Comparison of ENCODE assay signal across 25 mouse cellular contexts in genomic region chr5:110906708-110907107, GRCm38 (mm10).
"Had no signal": no experiment of that assay in that cellular context is flagged by ENCODE, and none has a peak within 500 bp of the region (broad histone marks: within the 10 kb centered on the region; RNA-seq: fewer than 3 reads in every experiment).

No protein-coding gene starts in this region.

- H3K27ac ChIP-seq: gastrocnemius, adult 2 months; heart, embryonic 10.5 days; hindbrain, embryonic 10.5 days; hindbrain, embryonic 12.5 days; hindbrain, embryonic 14.5 days; intestine, embryonic 15.5 days; layer of hippocampus, adult 2 months; left cerebral cortex, adult 2 months; limb, embryonic 13.5 days; liver, embryonic 13.5 days had no signal

- ATAC-seq: hindbrain, embryonic 16.5 days; inflammation-experienced regulatory T-cells, adult 6 months; intestine, embryonic 15.5 days; intestine, postnatal 0 days had no signal

- H3K9me3 ChIP-seq: heart, embryonic 10.5 days; heart, embryonic 12.5 days; intestine, embryonic 15.5 days; liver, embryonic 13.5 days had no signal

- H3K36me3 ChIP-seq: intestine, embryonic 15.5 days; liver, embryonic 13.5 days had no signal

- H3K4me3 ChIP-seq: gastrocnemius, adult 2 months; heart, embryonic 10.5 days; heart, embryonic 12.5 days; hindbrain, embryonic 10.5 days; hindbrain, embryonic 12.5 days; intestine, embryonic 15.5 days; layer of hippocampus, adult 2 months; left cerebral cortex, adult 2 months; limb, embryonic 13.5 days; liver, embryonic 13.5 days had no signal

- H3K9ac ChIP-seq: heart, embryonic 12.5 days; hindbrain, embryonic 12.5 days; hindbrain, embryonic 14.5 days; intestine, embryonic 15.5 days; limb, embryonic 13.5 days; liver, embryonic 13.5 days had no signal

- DNase-seq: gastrocnemius, adult 2 months; gastrocnemius, postnatal 10 days; gastrocnemius, postnatal 25 days; heart, postnatal 10 days; heart, postnatal 4 days; kidney, adult 18-20 months; kidney, adult 8-10 months; kidney, postnatal 10 days; kidney, postnatal 25 days; kidney, postnatal 4 days; liver; liver, embryonic 13.5 days had no signal

- H3K4me1 ChIP-seq: heart, embryonic 10.5 days; hindbrain, embryonic 10.5 days; hindbrain, embryonic 12.5 days; intestine, embryonic 15.5 days had no signal

- H3K4me2 ChIP-seq: heart, embryonic 12.5 days; hindbrain, embryonic 12.5 days; hindbrain, embryonic 14.5 days; intestine, embryonic 15.5 days; limb, embryonic 13.5 days; liver, embryonic 11.5 days; liver, embryonic 13.5 days had no signal

- H3K27me3 ChIP-seq: heart, embryonic 12.5 days; hindbrain, embryonic 12.5 days; intestine, embryonic 15.5 days; limb, embryonic 13.5 days; liver, embryonic 13.5 days had no signal
